ENCODE assay signal across 8 mouse cellular contexts in the genomic region with DNA sequence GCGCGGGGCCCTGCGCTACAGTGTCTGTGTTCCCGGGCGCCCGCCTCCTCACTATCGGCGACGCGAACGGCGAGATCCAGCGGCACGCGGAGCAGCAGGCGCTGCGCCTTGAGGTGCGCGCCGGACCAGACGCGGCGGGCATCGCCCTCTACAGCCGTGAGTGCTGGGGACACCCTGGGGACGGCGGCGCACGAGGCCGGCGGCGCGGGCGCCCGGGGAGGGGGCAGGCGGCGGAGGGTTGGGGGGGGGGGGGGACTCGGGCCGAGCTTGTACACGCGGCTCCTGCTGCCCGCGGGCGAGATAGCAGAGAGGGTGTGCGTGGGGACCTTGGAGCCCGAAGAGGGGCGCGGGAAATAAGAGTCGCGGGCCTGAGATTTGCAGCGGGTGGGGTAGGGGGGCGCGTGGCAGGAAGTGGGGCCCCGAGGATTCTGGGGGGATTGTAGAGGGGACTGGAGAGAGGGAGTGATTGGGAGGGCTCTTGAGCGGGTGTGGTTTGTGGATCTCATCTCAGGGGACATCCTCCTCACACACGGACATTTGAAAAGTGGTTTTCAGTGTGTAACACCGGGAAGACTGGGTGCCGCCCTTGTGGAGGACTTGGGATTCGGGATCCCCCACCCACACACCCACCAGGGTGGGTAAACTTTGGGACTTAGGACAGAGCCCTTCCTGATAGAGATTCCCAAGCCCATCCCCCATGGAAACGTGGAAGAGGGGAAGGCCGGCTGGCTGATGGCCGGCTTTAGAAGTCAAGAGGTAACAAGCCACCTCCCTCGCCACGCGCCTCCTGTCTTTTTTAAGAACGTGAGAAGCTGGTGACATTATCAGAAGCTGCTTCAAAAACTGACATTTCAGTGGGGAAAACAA. TPM values are rescaled to one million over a fixed set of nuclear protein-coding genes. Genes with fewer than 3 reads are reported as not detected.
A peak's percentile ranks its signal among the peaks of the same experiment; 100 is the strongest.
DNase-seq lines count a peak whose midpoint lies in the region; ATAC-seq and TF ChIP-seq lines count a peak whose summit lies in the region.

No protein-coding gene starts in this region.

- peak in 1 of 2 experiments; percentile 55 for DNase-seq in spleen, adult 2 months (ENCODE audit: low read depth in 1 of 2, low spot score in 2 of 2)
- DNase-seq in spleen, adult 12 weeks (ENCODE audit: low spot score): no peak
- DNase-seq in cerebellum, postnatal 36 days: peak; percentile 27 to 42
- DNase-seq in gastrocnemius, postnatal 10 days: peak; percentile 62
- peak; percentile 72 for DNase-seq in induced T-regulatory cell, adult 2 months (ENCODE audit: low read depth)
- peak; percentile 74 for DNase-seq in limb, embryonic 10.5 days (ENCODE audit: low spot score)
- DNase-seq in splenic B cell, adult 2 months (ENCODE audit: low read depth, low spot score): peak; percentile 68

- H3K27ac ChIP-seq in spleen, adult 2 months (ENCODE audit: insufficient read depth, low read length): peak overlapping the region; percentile 71
- peak overlapping the region; percentile 98 for H3K27ac ChIP-seq in limb, embryonic 10.5 days
- H3K27ac ChIP-seq in midbrain, embryonic 13.5 days: peak overlapping the region; percentile 99

- no peaks in the 10 kb centered on the region for H3K36me3 ChIP-seq in spleen, adult 2 months (ENCODE audit: control insufficient read depth, insufficient read depth, low read length)
- peaks cover 37% of the 10 kb centered on the region for H3K36me3 ChIP-seq in limb, embryonic 10.5 days
- H3K36me3 ChIP-seq in midbrain, embryonic 13.5 days: peaks cover 17% of the 10 kb centered on the region
- H3K36me3 ChIP-seq in splenic B cell, adult 2 months (ENCODE audit: control insufficient read depth, insufficient read depth, low read length, poor library complexity, severe bottlenecking): peaks cover 4% of the 10 kb centered on the region; the same call in 1 of the 2 replicates

- peak overlapping the region; percentile 67 for H3K4me2 ChIP-seq in midbrain, embryonic 13.5 days (replicated peaks)

- H3K27me3 ChIP-seq in spleen, adult 2 months (ENCODE audit: control insufficient read depth, insufficient read depth, low read length): no peaks in the 10 kb centered on the region
- no peaks in the 10 kb centered on the region for H3K27me3 ChIP-seq in limb, embryonic 10.5 days (ENCODE audit: low read depth, poor library complexity, severe bottlenecking)
- no peaks in the 10 kb centered on the region for H3K27me3 ChIP-seq in midbrain, embryonic 13.5 days
- no peaks in the 10 kb centered on the region for H3K27me3 ChIP-seq in splenic B cell, adult 2 months (ENCODE audit: control insufficient read depth, insufficient read depth, low read length, poor library complexity, severe bottlenecking)

- TF ChIP-seq CTCF in spleen, adult 2 months (IDR thresholded peaks at IDR 0.05; ENCODE audit: extremely low read depth, insufficient read depth, insufficient read length, insufficient replicate concordance): no peak

- H3K9me3 ChIP-seq in limb, embryonic 10.5 days (replicated peaks): no peaks in the 10 kb centered on the region
- no peaks in the 10 kb centered on the region for H3K9me3 ChIP-seq in midbrain, embryonic 13.5 days

- H3K9ac ChIP-seq in midbrain, embryonic 13.5 days (replicated peaks): peak overlapping the region; percentile 98

- TF ChIP-seq POLR2A in spleen, adult 2 months (IDR thresholded peaks at IDR 0.05; ENCODE audit: low read depth, low read length): no peak

- ATAC-seq in midbrain, embryonic 13.5 days: peak; percentile 64

- H3K4me1 ChIP-seq in spleen, adult 2 months (ENCODE audit: control insufficient read depth, insufficient read depth, insufficient read length): peaks cover 5% of the 10 kb centered on the region
- H3K4me1 ChIP-seq in limb, embryonic 10.5 days: peaks cover 32% of the 10 kb centered on the region
- peaks cover 39% of the 10 kb centered on the region for H3K4me1 ChIP-seq in midbrain, embryonic 13.5 days (replicated peaks)

- peak overlapping the region; percentile 91 for H3K4me3 ChIP-seq in spleen, adult 2 months (ENCODE audit: extremely low read depth, insufficient read depth, insufficient read length)
- H3K4me3 ChIP-seq in limb, embryonic 10.5 days: peak overlapping the region; percentile 93
- H3K4me3 ChIP-seq in midbrain, embryonic 13.5 days (replicated peaks): peak overlapping the region; percentile 81

- 2% methylated on average over 36 of the region's 66 CpGs for WGBS in spleen, adult 2 months
- WGBS in limb, embryonic 10.5 days: under 1% methylated on average over 66 of the region's 66 CpGs
- WGBS in midbrain, embryonic 13.5 days: under 1% methylated on average over 58 of the region's 66 CpGs

RNA-seq across cellular contexts. Expression of a gene that starts 0.6 kb away (rescaled TPM):
- polyA plus RNA-seq in spleen, adult 2 months (2012; rRNA removed): 59.3 and 87.8 TPM in 2 replicates
- 10 to 100 TPM; 81.0 to 95.2 TPM for total RNA-seq in gastrocnemius, postnatal 10 days (2021)
- polyA plus RNA-seq in limb, embryonic 10.5 days (2016; fragmentation: Nextera tagmentation; extraction: Ambion mirVana): 85.8 and 100 TPM in 2 replicates
- polyA plus RNA-seq in midbrain, embryonic 13.5 days (2015; fragmentation: Nextera tagmentation; extraction: Ambion mirVana): 32.1 and 39.6 TPM in 2 replicates

RNA-seq across cellular contexts. Expression of a gene that starts 21.3 kb away (rescaled TPM):
- 69.1 and 79.0 TPM in 2 replicates for polyA plus RNA-seq in spleen, adult 2 months (2012; rRNA removed)
- total RNA-seq in gastrocnemius, postnatal 10 days (2021): 1 to 10 TPM; 1.4 to 2.5 TPM
- 3.6 and 4.3 TPM in 2 replicates for polyA plus RNA-seq in limb, embryonic 10.5 days (2016; fragmentation: Nextera tagmentation; extraction: Ambion mirVana)
- polyA plus RNA-seq in midbrain, embryonic 13.5 days (2015; fragmentation: Nextera tagmentation; extraction: Ambion mirVana): 5.1 and 6.3 TPM in 2 replicates

RNA-seq across cellular contexts. Expression of a gene that starts 37.3 kb away (rescaled TPM):
- 10.5 and 13.5 TPM in 2 replicates for polyA plus RNA-seq in spleen, adult 2 months (2012; rRNA removed)
- total RNA-seq in gastrocnemius, postnatal 10 days (2021): 10 to 100 TPM; 29.5 to 31.8 TPM
- 130 and 137 TPM in 2 replicates for polyA plus RNA-seq in limb, embryonic 10.5 days (2016; fragmentation: Nextera tagmentation; extraction: Ambion mirVana)
- 57.2 and 60.3 TPM in 2 replicates for polyA plus RNA-seq in midbrain, embryonic 13.5 days (2015; fragmentation: Nextera tagmentation; extraction: Ambion mirVana)

RNA-seq across cellular contexts. Expression of a gene that starts 45.2 kb away (rescaled TPM):
- 14.9 and 17.6 TPM in 2 replicates for polyA plus RNA-seq in spleen, adult 2 months (2012; rRNA removed)
- total RNA-seq in gastrocnemius, postnatal 10 days (2021): 10 to 100 TPM; 45.1 to 49.1 TPM
- 30.9 and 35.7 TPM in 2 replicates for polyA plus RNA-seq in limb, embryonic 10.5 days (2016; fragmentation: Nextera tagmentation; extraction: Ambion mirVana)
- polyA plus RNA-seq in midbrain, embryonic 13.5 days (2015; fragmentation: Nextera tagmentation; extraction: Ambion mirVana): 52.8 and 58.6 TPM in 2 replicates

RNA-seq across cellular contexts. Expression of a gene that starts 45.3 kb away (rescaled TPM):
- polyA plus RNA-seq in spleen, adult 2 months (2012; rRNA removed): 22.0 and 29.0 TPM in 2 replicates
- total RNA-seq in gastrocnemius, postnatal 10 days (2021): 1 to 10 TPM; 4.5 to 5.6 TPM
- polyA plus RNA-seq in limb, embryonic 10.5 days (2016; fragmentation: Nextera tagmentation; extraction: Ambion mirVana): 17.6 and 26.2 TPM in 2 replicates
- polyA plus RNA-seq in midbrain, embryonic 13.5 days (2015; fragmentation: Nextera tagmentation; extraction: Ambion mirVana): 28.7 and 28.8 TPM in 2 replicates
